Mouse (Mus musculus) limb, embryonic 12.5 days (tissue): ENCODE data around the gene Slc16a7. TPM values are rescaled to one million over a fixed set of nuclear protein-coding genes. Genes with fewer than 3 reads are reported as not detected.

ENCODE experiments used
- ATAC-seq: fragments of 200-750 bp; cut with Nextera tagmentation; 2 replicates; pipeline ENCODE4 v1.8.0; 2017; ENCODE audit warnings: low read depth, moderate TSS enrichment; ENCODE audit not compliant: insufficient number of reproducible peaks, insufficient read depth, low FRiP score, low TSS enrichment
- H3K27ac ChIP-seq: fragments of 300-500 bp; sonication (generic); 2 replicates; pipeline ENCODE4 v1.5.1; 2016; ENCODE audit warnings: mild to moderate bottlenecking, moderate library complexity
- H3K27me3 ChIP-seq: fragments of 300-500 bp; sonication (generic); 2 replicates; pipeline ENCODE4 v1.6.1; 2016; ENCODE audit warnings: mild to moderate bottlenecking, moderate library complexity
- H3K36me3 ChIP-seq: fragments of 300-500 bp; sonication (generic); 2 replicates; pipeline ENCODE4 v1.6.1; 2016; ENCODE audit warnings: mild to moderate bottlenecking, moderate library complexity
- H3K4me1 ChIP-seq: fragments of 300-500 bp; sonication (generic); replicated peaks from 2 replicates; pipeline ENCODE4 v1.6.1; 2016
- H3K4me2 ChIP-seq: fragments of 300-500 bp; sonication (generic); 2 replicates; pipeline ENCODE4 v1.6.1; 2016; ENCODE audit warnings: mild to moderate bottlenecking, moderate library complexity
- H3K4me3 ChIP-seq: fragments of 300-500 bp; sonication (generic); replicated peaks from 2 replicates; pipeline ENCODE4 v1.5.1; 2016; ENCODE audit warnings: mild to moderate bottlenecking
- H3K9ac ChIP-seq: fragments of 300-500 bp; sonication (generic); replicated peaks from 2 replicates; pipeline ENCODE4 v1.6.1; 2016; ENCODE audit warnings: mild to moderate bottlenecking, moderate library complexity
- H3K9me3 ChIP-seq: fragments of 300-500 bp; sonication (generic); 2 replicates; pipeline ENCODE4 v1.6.1; 2016; ENCODE audit warnings: mild to moderate bottlenecking, moderate library complexity
- WGBS: fragments of 180-500 bp; shearing (Covaris S2); methylation state at CpG from one replicate; pipeline ENCODE4 v1.1.7; 2016; 5-methylcytosine and 5-hydroxymethylcytosine counted together
- polyA plus RNA-seq: library from polyadenylated mRNA; unstranded; fragments of >200 nt; fragmentation: Nextera tagmentation; extraction: Ambion mirVana; gene quantifications from 2 replicates; pipeline ENCODE4 v1.2.1, GENCODE M21; 2016

Gene Slc16a7
- polyA plus RNA-seq, 1 experiment from 2014 or later = 5.2 TPM

DNA sequence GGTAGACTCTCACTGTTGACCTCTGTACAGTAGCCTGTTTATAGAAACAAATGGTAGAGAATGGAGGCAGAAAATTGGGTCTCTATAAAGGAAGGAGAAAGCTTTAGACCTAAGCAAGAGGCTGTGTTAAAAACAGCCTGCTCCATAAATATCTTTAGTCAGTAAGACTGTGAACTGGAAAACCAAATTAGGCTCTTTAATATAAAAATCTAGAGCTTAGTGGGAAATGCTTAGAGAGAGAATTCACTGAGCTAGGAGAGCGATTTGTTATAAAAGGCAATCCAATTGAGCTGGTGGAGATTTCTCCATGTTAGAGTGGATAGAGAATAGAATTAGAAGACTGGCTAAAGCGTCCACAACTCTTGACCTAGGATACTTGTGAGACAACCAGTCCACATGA, 211.5 kb downstream of the Slc16a7 start:
- no peaks in the 10 kb centered on the region for H3K27me3 ChIP-seq
- no peak overlapping the region for H3K4me3 ChIP-seq
- no peaks in the 10 kb centered on the region for H3K36me3 ChIP-seq
- no peaks in the 10 kb centered on the region for H3K4me1 ChIP-seq
- 89% methylated on average over 2 of the region's 2 CpGs for WGBS
- no peak overlapping the region for H3K4me2 ChIP-seq
- no peak for ATAC-seq
- H3K9ac ChIP-seq = no peak overlapping the region
- H3K9me3 ChIP-seq = no peaks in the 10 kb centered on the region
- no peak overlapping the region for H3K27ac ChIP-seq

DNA sequence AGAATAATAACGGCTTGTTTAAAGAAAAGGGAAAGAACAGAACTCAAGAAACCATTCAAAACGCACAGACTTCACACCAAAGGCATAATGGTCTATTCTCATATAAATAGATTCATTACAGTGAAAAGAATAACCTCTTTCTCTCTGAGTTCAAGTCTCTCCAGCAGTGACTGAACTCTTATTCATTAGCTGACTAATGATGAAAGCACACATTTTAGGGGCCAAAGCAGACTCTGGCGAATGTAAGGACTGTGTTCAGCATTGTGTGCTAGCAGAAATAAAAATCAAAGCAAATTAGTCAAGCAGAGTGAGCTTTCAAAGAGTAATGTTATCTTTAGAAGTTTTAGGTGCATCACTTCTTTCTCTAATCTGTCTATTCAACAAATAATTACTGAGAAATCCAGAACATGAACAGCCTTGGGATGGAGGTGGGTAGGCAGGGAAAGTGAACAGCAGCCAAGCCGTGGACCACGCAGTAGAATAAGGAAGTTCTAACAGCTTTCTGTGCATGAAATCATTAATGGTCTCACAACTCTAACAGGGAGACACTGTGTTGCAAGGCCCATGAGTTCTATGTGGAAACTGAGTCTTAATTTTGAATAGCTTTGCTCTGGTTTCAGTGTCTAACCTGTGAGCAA, 214.1 kb downstream of the Slc16a7 start:
- no peak overlapping the region for H3K27ac ChIP-seq
- no peak overlapping the region for H3K4me2 ChIP-seq
- H3K4me1 ChIP-seq = no peaks in the 10 kb centered on the region
- H3K9me3 ChIP-seq = no peaks in the 10 kb centered on the region
- no peak overlapping the region for H3K9ac ChIP-seq
- H3K4me3 ChIP-seq = no peak overlapping the region
- ATAC-seq = no peak
- no peaks in the 10 kb centered on the region for H3K27me3 ChIP-seq
- 80% methylated on average over 5 of the region's 5 CpGs for WGBS
- no peaks in the 10 kb centered on the region for H3K36me3 ChIP-seq

DNA sequence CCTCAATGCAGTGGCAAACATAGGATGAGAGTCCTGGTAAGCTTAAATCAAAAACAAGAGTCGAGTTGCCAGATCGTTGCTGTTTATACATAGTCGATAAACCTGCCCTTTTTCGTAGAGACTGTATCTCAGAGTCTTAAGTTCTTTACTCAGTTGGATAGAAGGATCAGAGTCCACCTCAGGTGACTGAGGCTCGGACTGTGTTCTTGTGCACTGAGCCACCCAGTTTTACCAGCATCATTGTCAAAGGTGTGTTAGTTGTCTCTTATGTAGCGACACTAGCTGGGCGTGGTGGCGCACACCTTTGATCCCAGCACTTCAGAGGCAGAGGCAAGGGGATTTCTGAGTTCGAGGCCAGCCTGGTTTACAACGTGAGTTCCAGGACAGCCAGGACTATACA, 217.6 kb downstream of the Slc16a7 start:
- Histone ChIP-seq H3K9ac (no peak overlapping the region), H3K36me3 (no peaks in the 10 kb centered on the region), H3K27ac (no peak overlapping the region), H3K4me1 (no peaks in the 10 kb centered on the region), H3K27me3 (no peaks in the 10 kb centered on the region), H3K4me2 (no peak overlapping the region), H3K4me3 (no peak overlapping the region), H3K9me3 (no peaks in the 10 kb centered on the region)
- 91% methylated on average over 10 of the region's 10 CpGs for WGBS
- ATAC-seq = no peak

DNA sequence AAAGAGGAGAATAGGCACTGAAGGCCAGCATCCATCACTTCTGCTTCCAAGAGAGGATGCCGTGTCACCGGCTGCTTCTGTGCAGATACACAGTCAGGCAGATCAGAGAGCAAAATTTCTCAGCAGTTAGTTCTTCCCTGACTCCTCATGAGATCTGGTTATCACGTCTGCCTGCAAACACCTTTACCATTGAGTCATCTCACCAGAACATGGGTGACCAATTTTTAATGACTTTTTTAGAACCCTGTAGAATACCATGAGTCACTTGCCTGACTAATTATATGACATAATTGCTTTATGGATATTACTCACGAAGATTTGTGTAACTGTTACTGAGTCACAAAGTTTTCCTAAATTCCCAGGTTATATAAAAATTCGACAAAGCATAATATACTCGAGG, 218.1 kb downstream of the Slc16a7 start:
- 84% methylated on average over 6 of the region's 6 CpGs for WGBS
- Histone ChIP-seq H3K4me1 (no peaks in the 10 kb centered on the region), H3K27me3 (no peaks in the 10 kb centered on the region), H3K4me2 (no peak overlapping the region), H3K9ac (no peak overlapping the region), H3K27ac (no peak overlapping the region), H3K4me3 (no peak overlapping the region), H3K36me3 (no peaks in the 10 kb centered on the region), H3K9me3 (no peaks in the 10 kb centered on the region)
- no peak for ATAC-seq
